Mouse (Mus musculus) liver, adult 2 months (tissue): ENCODE results near the gene Palmd. TPM values are rescaled to one million over a fixed set of nuclear protein-coding genes. Genes with fewer than 3 reads are reported as not detected.

Source experiments
- DNase-seq: peaks from one replicate; pipeline ENCODE4 v3.0.0-alpha.2; 2011; ENCODE audit warnings: low read depth, low spot score; ENCODE audit errors: extremely low read depth
- H3K27ac ChIP-seq: fragments of 200-500 bp; replicated peaks from 2 replicates; pipeline ENCODE4 v1.5.1; 2012; ENCODE audit warnings: low read depth, mild to moderate bottlenecking, control low read depth, inconsistent platforms, low read length; ENCODE audit not compliant: insufficient read depth
- H3K27me3 ChIP-seq: fragments of 200-500 bp; 2 replicates; pipeline ENCODE4 v1.6.1; 2012; ENCODE audit warnings: mild to moderate bottlenecking, moderate library complexity, low read length, inconsistent platforms; ENCODE audit not compliant: control insufficient read depth, insufficient read depth
- H3K36me3 ChIP-seq: fragments of 200-500 bp; 2 replicates; pipeline ENCODE4 v1.6.1; 2012; ENCODE audit warnings: low read length, inconsistent platforms; ENCODE audit not compliant: control insufficient read depth, insufficient read depth
- H3K4me1 ChIP-seq: fragments of 200-500 bp; 2 replicates; pipeline ENCODE4 v1.6.1; 2011; ENCODE audit warnings: low read length; ENCODE audit not compliant: control insufficient read depth, insufficient read depth
- H3K4me3 ChIP-seq: fragments of 200-500 bp; 2 replicates; pipeline ENCODE4 v1.5.1; 2011; ENCODE audit warnings: low read depth, mild to moderate bottlenecking, control low read depth, low read length, moderate library complexity; ENCODE audit not compliant: insufficient read depth
- H3K79me2 ChIP-seq: fragments of 200-500 bp; 2 replicates; pipeline ENCODE4 v1.6.1; 2012; ENCODE audit warnings: inconsistent platforms, mild to moderate bottlenecking, low read length, moderate library complexity; ENCODE audit not compliant: control insufficient read depth, insufficient read depth
- H3K9ac ChIP-seq: fragments of 200-500 bp; 2 replicates; pipeline ENCODE4 v1.6.1; 2012; ENCODE audit warnings: low read depth, mild to moderate bottlenecking, control low read depth, inconsistent platforms, low read length
- CTCF ChIP-seq: fragments of 200-500 bp; IDR thresholded peaks from 2 replicates; pipeline ENCODE4 v1.5.1; 2011; ENCODE audit warnings: low read depth, low read length, control low read depth
- POLR2A ChIP-seq: fragments of 200-500 bp; IDR thresholded peaks from 2 replicates; pipeline ENCODE4 v1.6.1; 2011; ENCODE audit warnings: low read length, control low read depth; ENCODE audit not compliant: insufficient read depth; ENCODE audit errors: extremely low read depth
- WGBS: fragments of 180-500 bp; shearing (Covaris S2); methylation state at CpG from one replicate; pipeline ENCODE4 v1.1.7; 2018; 5-methylcytosine and 5-hydroxymethylcytosine counted together
- polyA plus RNA-seq: library from polyadenylated mRNA; depleted of rRNA; stranded (reverse); fragments of >200 nt; gene quantifications from 2 replicates; pipeline ENCODE4 v1.2.3, GENCODE M21; 2012
- total RNA-seq: library from RNA; depleted of rRNA; stranded (reverse); fragments of >200 nt; gene quantifications from 2 replicates; pipeline ENCODE4 v1.2.3, GENCODE M21; 2014

The Palmd gene
- total and polyA plus RNA-seq, 2 experiments = 6.9 to 16.5 TPM

- H3K4me3 ChIP-seq = peak overlapping the region; percentile 39; the same call in 1 of the 2 replicates
- peaks cover 18% of the 10 kb centered on the region; the same call in 1 of the 2 replicates for H3K79me2 ChIP-seq
- peak overlapping the region; percentile 9 for H3K27ac ChIP-seq
- peak; percentile 84 for DNase-seq
- TF ChIP-seq POLR2A (no peak), CTCF (peak; percentile 63)
- WGBS = 7% methylated on average over 4 of the region's 4 CpGs
- H3K4me1 ChIP-seq = peaks cover 19% of the 10 kb centered on the region
- no peak overlapping the region for H3K9ac ChIP-seq
- H3K36me3 ChIP-seq = no peaks in the 10 kb centered on the region
- no peaks in the 10 kb centered on the region for H3K27me3 ChIP-seq
Observed at GRCm38 (mm10) chr3:116966225-116966624, 2.6 kb downstream of the Palmd start.

DNA sequence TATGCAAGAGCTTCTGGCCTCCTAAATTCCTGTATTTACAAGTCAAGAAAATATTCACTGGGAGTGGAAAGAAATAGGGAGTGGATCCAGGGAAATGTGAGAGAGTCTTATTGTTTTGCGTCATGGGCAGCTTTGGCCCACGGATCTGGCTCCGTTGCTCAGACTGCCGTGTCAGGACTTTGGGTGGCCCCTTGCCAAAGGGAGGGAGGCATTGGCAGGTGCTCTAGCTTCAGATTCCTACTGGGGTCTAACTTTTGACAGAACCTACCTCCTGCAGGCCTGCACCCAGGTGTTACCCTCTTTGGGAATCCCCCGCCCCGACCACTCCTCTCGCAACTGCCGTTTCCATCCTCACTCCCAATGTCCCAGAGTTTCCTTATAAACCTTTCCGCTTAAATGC is 4.4 kb downstream of the Palmd start:
- no peak overlapping the region for H3K9ac ChIP-seq
- DNase-seq = peak; percentile 76
- WGBS = 67% methylated on average over 9 of the region's 9 CpGs

GRCm38 (mm10) chr3:116963213-116963612 is 5.6 kb downstream of the Palmd start:
- no peaks in the 10 kb centered on the region for H3K27me3 ChIP-seq
- H3K4me1 ChIP-seq = peaks cover 18% of the 10 kb centered on the region
- whole genome bisulfite sequencing = 21% methylated on average over 4 of the region's 4 CpGs
- H3K79me2 ChIP-seq = peaks cover 21% of the 10 kb centered on the region
- TF ChIP-seq CTCF = no peak
- TF ChIP-seq POLR2A = no peak
- H3K9ac ChIP-seq = no peak overlapping the region
- H3K4me3 ChIP-seq = no peak overlapping the region
- no peaks in the 10 kb centered on the region for H3K36me3 ChIP-seq
- DNase-seq = no peak
- H3K27ac ChIP-seq = no peak overlapping the region

More for the DNA sequence above, 4.4 kb downstream of the Palmd start:
- H3K27ac ChIP-seq = peak overlapping the region; percentile 81
- no peaks in the 10 kb centered on the region for H3K27me3 ChIP-seq
- no peak overlapping the region for H3K4me3 ChIP-seq
- H3K4me1 ChIP-seq = peaks cover 19% of the 10 kb centered on the region
- TF ChIP-seq POLR2A (no peak), CTCF (no peak)
- H3K79me2 ChIP-seq = peaks cover 21% of the 10 kb centered on the region; the same call in 1 of the 2 replicates
- no peaks in the 10 kb centered on the region for H3K36me3 ChIP-seq

DNA sequence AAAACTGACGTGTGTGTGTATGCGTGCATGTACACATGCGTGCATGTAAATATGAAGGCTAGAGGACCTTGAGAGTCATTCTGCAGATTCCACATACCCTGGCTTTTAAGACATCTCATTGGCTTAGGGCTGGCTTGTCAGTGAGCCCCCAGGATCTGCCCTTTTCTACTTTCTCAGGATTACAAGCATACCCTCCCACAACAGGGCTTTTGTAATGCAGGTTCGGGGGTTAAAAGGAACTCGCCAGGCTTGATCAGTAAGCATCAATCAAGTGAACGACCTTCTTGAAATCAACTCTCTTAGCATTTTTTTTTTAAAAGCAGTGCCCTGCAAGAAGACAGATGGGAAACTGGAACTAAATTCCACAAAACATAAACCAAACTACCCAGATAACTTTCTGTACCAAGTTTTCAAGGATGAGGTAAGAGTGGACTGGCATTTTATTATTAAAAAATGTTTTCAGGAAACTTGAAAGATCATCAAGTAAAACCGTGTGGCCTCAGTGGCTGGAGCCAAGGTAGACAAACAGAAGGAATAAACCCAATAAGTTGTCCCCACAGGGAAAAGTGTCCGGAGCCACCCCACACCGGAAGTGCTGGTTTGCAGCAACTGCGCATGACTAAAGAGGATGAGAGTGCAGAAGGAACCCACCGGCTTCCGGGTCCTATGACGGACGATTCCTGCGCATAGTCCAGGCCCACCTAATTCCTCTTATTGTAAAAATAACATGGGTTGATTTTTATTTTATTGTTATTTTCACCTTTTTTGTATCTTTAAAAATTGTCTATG is 7.2 kb downstream of the Palmd start:
- WGBS = 81% methylated on average over 15 of the region's 15 CpGs

GRCm38 (mm10) chr3:116960414-116960813 is 8.4 kb downstream of the Palmd start:
- no peak for DNase-seq
- no peaks in the 10 kb centered on the region for H3K36me3 ChIP-seq
- no peaks in the 10 kb centered on the region for H3K27me3 ChIP-seq
- peaks cover 38% of the 10 kb centered on the region for H3K79me2 ChIP-seq
- no peak overlapping the region for H3K27ac ChIP-seq
- no peak overlapping the region for H3K4me3 ChIP-seq
- 83% methylated on average over 2 of the region's 2 CpGs for WGBS
- H3K9ac ChIP-seq = no peak overlapping the region
- peaks cover 31% of the 10 kb centered on the region for H3K4me1 ChIP-seq
- TF ChIP-seq POLR2A (no peak), CTCF (no peak)

More for the DNA sequence above, 7.2 kb downstream of the Palmd start:
- DNase-seq = no peak
- Histone ChIP-seq H3K27me3 (no peaks in the 10 kb centered on the region), H3K27ac (0 out of 2 replicates have a peak overlapping the region, but pooled peaks have one; percentile 25), H3K9ac (no peak overlapping the region), H3K4me3 (no peak overlapping the region), H3K79me2 (peaks cover 33% of the 10 kb centered on the region), H3K4me1 (peaks cover 24% of the 10 kb centered on the region), H3K36me3 (no peaks in the 10 kb centered on the region)
- TF ChIP-seq CTCF = no peak
- no peak for TF ChIP-seq POLR2A

DNA sequence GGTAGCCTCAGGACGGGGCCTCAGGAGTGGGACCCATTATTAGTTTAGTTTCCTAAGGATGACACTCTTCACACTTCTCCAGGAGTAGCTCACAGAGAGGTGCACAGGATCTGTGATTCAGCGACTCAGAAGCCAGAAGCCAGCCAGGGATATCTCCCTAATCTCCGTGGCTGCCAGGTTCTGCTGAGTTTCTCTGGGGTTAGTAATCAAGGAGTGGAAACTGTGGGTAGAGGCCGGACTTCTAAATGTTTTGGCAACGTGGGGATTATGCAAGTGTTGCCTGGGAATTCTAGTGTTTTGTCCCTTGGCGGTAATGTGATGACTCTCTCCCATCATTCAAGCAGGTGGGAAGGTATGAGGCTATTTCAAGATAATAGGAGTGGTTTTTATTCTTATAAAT is 13.7 kb downstream of the Palmd start:
- no peaks in the 10 kb centered on the region for H3K27me3 ChIP-seq
- peak; percentile 75 for DNase-seq
- no peak overlapping the region for H3K9ac ChIP-seq
- peak overlapping the region; percentile 78 for H3K27ac ChIP-seq
- H3K4me1 ChIP-seq = peaks cover 44% of the 10 kb centered on the region
- peaks cover 3% of the 10 kb centered on the region for H3K36me3 ChIP-seq
- H3K4me3 ChIP-seq = no peak overlapping the region
- TF ChIP-seq POLR2A (no peak), CTCF (no peak)
- 26% methylated on average over 6 of the region's 6 CpGs for WGBS
- peaks cover 20% of the 10 kb centered on the region for H3K79me2 ChIP-seq
